Mouse (Mus musculus) heart, embryonic 11.5 days (tissue): ENCODE measurements around the gene Gpr146. TPM values are rescaled to one million over a fixed set of nuclear protein-coding genes. Genes with fewer than 3 reads are reported as not detected.
"Not testable (repeated sequence)": the region's sequence is repeated elsewhere in the genome, so short reads cannot be mapped to it uniquely, and the experiment has no call there.

Experiments used
- ATAC-seq: fragments of 200-750 bp; cut with Nextera tagmentation; replicated peaks from 2 replicates; pipeline ENCODE4 v1.8.0; 2017; ENCODE audit warnings: moderate library complexity; ENCODE audit not compliant: insufficient number of reproducible peaks, low FRiP score, low TSS enrichment
- H3K27ac ChIP-seq: fragments of 300-500 bp; sonication (generic); 2 replicates; pipeline ENCODE4 v1.5.1; 2014; ENCODE audit warnings: mild to moderate bottlenecking, low read depth, low read length
- H3K27me3 ChIP-seq: fragments of 300-500 bp; sonication (generic); 2 replicates; pipeline ENCODE4 v1.6.1; 2014; ENCODE audit warnings: mild to moderate bottlenecking, low read length, mixed read lengths; ENCODE audit not compliant: control insufficient read depth, insufficient read depth
- H3K36me3 ChIP-seq: fragments of 300-500 bp; sonication (generic); 2 replicates; pipeline ENCODE4 v1.6.1; 2014; ENCODE audit warnings: mild to moderate bottlenecking, low read length, moderate library complexity, mixed read lengths; ENCODE audit not compliant: control insufficient read depth, insufficient read depth
- H3K4me1 ChIP-seq: fragments of 300-500 bp; sonication (generic); 2 replicates; pipeline ENCODE4 v1.6.1; 2014; ENCODE audit warnings: low read length; ENCODE audit not compliant: control insufficient read depth, insufficient read depth
- H3K4me2 ChIP-seq: fragments of 300-500 bp; sonication (generic); 2 replicates; pipeline ENCODE4 v1.6.1; 2014; ENCODE audit warnings: mild to moderate bottlenecking, moderate library complexity
- H3K4me3 ChIP-seq: fragments of 300-500 bp; sonication (generic); 2 replicates; pipeline ENCODE4 v1.5.1; 2014; ENCODE audit warnings: low read depth, low read length
- H3K9ac ChIP-seq: fragments of 300-500 bp; sonication (generic); 2 replicates; pipeline ENCODE4 v1.6.1; 2014; ENCODE audit warnings: mild to moderate bottlenecking, low read depth, low read length, moderate library complexity
- H3K9me3 ChIP-seq: fragments of 300-500 bp; sonication (generic); replicated peaks from 2 replicates; pipeline ENCODE4 v1.6.1; 2016; ENCODE audit warnings: low read length; ENCODE audit not compliant: control insufficient read depth
- WGBS: fragments of 180-500 bp; shearing (Covaris S2); extraction: QIAGEN DNeasy Blood & Tissue Kit; methylation state at CpG from one replicate; pipeline ENCODE4 v1.1.7; 2014; ENCODE audit not compliant: insufficient replicate concordance; 5-methylcytosine and 5-hydroxymethylcytosine counted together
- polyA plus RNA-seq: library from polyadenylated mRNA; unstranded; fragments of >200 nt; fragmentation: Nextera tagmentation; extraction: Ambion mirVana; gene quantifications from 2 replicates; pipeline ENCODE4 v1.2.1, GENCODE M21; 2014

The Gpr146 gene
- polyA plus RNA-seq, 1 experiment from 2014 or later = 7.5 TPM

GRCm38 (mm10) chr5:139388694-139389675 lies 11.5 kb downstream of the Gpr146 start:
- peaks cover 60% of the 10 kb centered on the region for H3K4me1 ChIP-seq
- no peak overlapping the region for H3K4me3 ChIP-seq
- ATAC-seq = peak; percentile 50; the same call in 1 of the 2 replicates
- 71% methylated on average over 17 of the region's 17 CpGs for WGBS
- H3K9me3 ChIP-seq = no peaks in the 10 kb centered on the region
- peak overlapping the region; percentile 77 for H3K27ac ChIP-seq
- H3K4me2 ChIP-seq = peak overlapping the region; percentile 31
- no peaks in the 10 kb centered on the region for H3K27me3 ChIP-seq
- peak overlapping the region; percentile 16; the same call in 1 of the 2 replicates for H3K9ac ChIP-seq
- no peaks in the 10 kb centered on the region for H3K36me3 ChIP-seq

GRCm38 (mm10) chr5:139389676-139390061 lies 12.2 kb downstream of the Gpr146 start:
- H3K9me3 ChIP-seq = no peaks in the 10 kb centered on the region
- peak; percentile 79 for ATAC-seq
- peak overlapping the region; percentile 6; the same call in 1 of the 2 replicates for H3K4me3 ChIP-seq
- peak overlapping the region; percentile 77 for H3K27ac ChIP-seq
- peak overlapping the region; percentile 52 for H3K9ac ChIP-seq
- H3K4me2 ChIP-seq = peak overlapping the region; percentile 43
- no peaks in the 10 kb centered on the region for H3K36me3 ChIP-seq
- WGBS = 22% methylated on average over 6 of the region's 6 CpGs
- peaks cover 54% of the 10 kb centered on the region for H3K4me1 ChIP-seq
- no peaks in the 10 kb centered on the region for H3K27me3 ChIP-seq

- ATAC-seq, H3K9me3 ChIP-seq, H3K27me3 ChIP-seq, H3K36me3 ChIP-seq: not testable (repeated sequence)
- Histone ChIP-seq H3K9ac (peak overlapping the region; percentile 56), H3K4me1 (peaks cover 45% of the 10 kb centered on the region), H3K4me3 (peak overlapping the region; percentile 20), H3K4me2 (peak overlapping the region; percentile 47), H3K27ac (peak overlapping the region; percentile 77)
- WGBS = 54% methylated on average over 5 of the region's 5 CpGs
These were observed 13.0 kb downstream of the Gpr146 start for GRCm38 (mm10) chr5:139390324-139391119.

GRCm38 (mm10) chr5:139391309-139391990 lies 14.0 kb downstream of the Gpr146 start:
- peak overlapping the region; percentile 47 for H3K4me2 ChIP-seq
- peaks cover 37% of the 10 kb centered on the region for H3K4me1 ChIP-seq
- no peak overlapping the region; the same call in 1 of the 2 replicates for H3K4me3 ChIP-seq
- 79% methylated on average over 11 of the region's 11 CpGs for WGBS
- no peak for ATAC-seq
- no peaks in the 10 kb centered on the region for H3K27me3 ChIP-seq
- no peaks in the 10 kb centered on the region for H3K36me3 ChIP-seq
- H3K27ac ChIP-seq = no peak overlapping the region
- H3K9ac ChIP-seq = peak overlapping the region; percentile 56
- no peaks in the 10 kb centered on the region for H3K9me3 ChIP-seq

GRCm38 (mm10) chr5:139392219-139393196 lies 15.0 kb downstream of the Gpr146 start:
- no peak for ATAC-seq

GRCm38 (mm10) chr5:139393197-139393588 lies 15.7 kb downstream of the Gpr146 start:
- Histone ChIP-seq H3K36me3 (no peaks in the 10 kb centered on the region), H3K4me3 (no peak overlapping the region), H3K4me2 (no peak overlapping the region), H3K4me1 (peaks cover 36% of the 10 kb centered on the region), H3K27me3 (no peaks in the 10 kb centered on the region), H3K27ac (no peak overlapping the region), H3K9me3 (no peaks in the 10 kb centered on the region), H3K9ac (no peak overlapping the region)
- no peak for ATAC-seq
- WGBS = 94% methylated on average over 16 of the region's 16 CpGs

More at GRCm38 (mm10) chr5:139392219-139393196, 15.0 kb downstream of the Gpr146 start:
- Histone ChIP-seq H3K36me3 (no peaks in the 10 kb centered on the region), H3K9me3 (no peaks in the 10 kb centered on the region), H3K4me1 (peaks cover 36% of the 10 kb centered on the region), H3K9ac (no peak overlapping the region), H3K27ac (no peak overlapping the region), H3K4me3 (no peak overlapping the region), H3K4me2 (no peak overlapping the region), H3K27me3 (no peaks in the 10 kb centered on the region)
- WGBS = 95% methylated on average over 37 of the region's 37 CpGs

GRCm38 (mm10) chr5:139394399-139394798 lies 16.9 kb downstream of the Gpr146 start:
- Histone ChIP-seq H3K27ac (no peak overlapping the region), H3K4me1 (peaks cover 30% of the 10 kb centered on the region), H3K9me3 (no peaks in the 10 kb centered on the region), H3K27me3 (no peaks in the 10 kb centered on the region), H3K4me3 (no peak overlapping the region), H3K36me3 (no peaks in the 10 kb centered on the region), H3K4me2 (no peak overlapping the region), H3K9ac (no peak overlapping the region)
- ATAC-seq = no peak
- 58% methylated on average over 7 of the region's 7 CpGs for WGBS
